Mouse (Mus musculus): Measurements from ENCODE around the gene Pygb. TPM values are rescaled to one million over a fixed set of nuclear protein-coding genes. Genes with fewer than 3 reads are reported as not detected.

Pygb gene
- total RNA-seq, 2 experiments from 2014 or later: 135 to 136 TPM

GRCm38 (mm10) chr2:150877561-150877960, 91.0 kb downstream of the Pygb start:
- intact Hi-C loops (cut with DNase I): no loop called here
- DNase-seq (ENCODE audit: extremely low spot score in 1 of 2, low spot score in 2 of 2): no peak

Other genes starting within 250 kb of the Pygb start
- gene Cst7, start 216.3 kb upstream of the Pygb start, total RNA-seq (2021): not detected
- 10 to 100 TPM; 51.8 to 53.3 TPM for gene Apmap, start 178.2 kb upstream of the Pygb start, total RNA-seq (2021)
- gene Acss1, start 118.2 kb upstream of the Pygb start, total RNA-seq (2021): 10 to 100 TPM; 16.4 to 17.4 TPM
- gene Vsx1, start 97.4 kb upstream of the Pygb start, total RNA-seq (2021): not detected
- gene Entpd6, start 37.7 kb upstream of the Pygb start, total RNA-seq (2021): 10 to 100 TPM; 64.5 to 66.9 TPM
- gene Abhd12, start 118.0 kb downstream of the Pygb start, total RNA-seq (2021): 100 to 1,000 TPM; 184 to 197 TPM
- gene Gins1, start 118.7 kb downstream of the Pygb start, total RNA-seq (2021): 1 to 10 TPM; 1.9 to 3.3 TPM